Mouse (Mus musculus) adrenal gland, adult 8-10 months (tissue): ENCODE data around the gene Eva1a. TPM values are rescaled to one million over a fixed set of nuclear protein-coding genes. Genes with fewer than 3 reads are reported as not detected.

ENCODE experiments used
- DNase-seq: peaks from one replicate; pipeline ENCODE4 v3.0.0; 2022
- total RNA-seq, 4 experiments: library from RNA; stranded (reverse); gene quantifications; 2 replicates each; pipeline ENCODE4 v1.2.4; 2022

Eva1a gene
- 1 to 10 TPM; 1.2 to 6.2 (median 3.8) TPM for total RNA-seq

- DNase-seq: no peak
Measured at GRCm38 (mm10) chr6:82040834-82041487, at the start of gene Eva1a. Gene Eva1a, plus strand, starts transcription at chr6:82041043.

- DNase-seq: no peak
Measured at GRCm38 (mm10) chr6:82012392-82012791, 28.5 kb upstream of the Eva1a start.

DNA sequence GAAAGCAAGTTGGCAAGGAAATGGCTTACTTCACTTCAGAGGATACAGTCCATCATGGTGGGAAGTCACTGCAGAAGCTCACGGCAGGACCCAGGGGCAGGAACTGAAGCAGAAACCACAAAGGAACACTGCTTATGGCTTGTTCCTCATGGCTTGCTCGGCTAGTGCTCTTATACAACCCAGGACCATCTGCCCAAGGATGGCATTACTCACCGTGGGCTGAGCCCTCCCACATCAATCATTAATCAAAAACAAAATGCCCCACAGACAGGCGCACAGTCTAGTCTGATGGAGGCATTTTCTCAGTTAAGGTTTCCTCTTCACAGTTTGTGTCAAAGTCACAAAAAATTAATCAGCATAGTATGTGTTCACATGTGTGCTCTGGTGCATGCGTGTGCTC lies 19.8 kb upstream of the Eva1a start:
- no peak for DNase-seq

DNA sequence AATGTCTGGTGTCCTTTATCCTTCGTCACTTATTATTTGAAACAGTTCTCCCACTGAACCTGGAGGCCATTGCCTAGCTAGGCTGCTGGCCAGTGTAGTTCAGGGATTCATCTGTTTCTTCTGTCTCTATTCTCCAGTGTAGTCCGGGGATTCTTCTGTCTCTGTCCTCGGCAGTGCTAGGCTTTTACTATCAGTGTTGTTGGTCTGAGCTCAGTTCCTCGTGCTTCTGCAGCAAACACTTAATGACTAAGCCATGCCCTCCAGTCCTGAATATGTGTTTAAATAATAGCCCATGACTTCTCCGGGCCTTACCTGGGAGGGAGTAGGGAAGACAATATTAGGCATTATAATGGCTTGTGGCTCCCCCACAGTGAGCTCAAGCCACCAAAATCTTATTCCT lies 19.3 kb upstream of the Eva1a start:
- no peak for DNase-seq

DNA sequence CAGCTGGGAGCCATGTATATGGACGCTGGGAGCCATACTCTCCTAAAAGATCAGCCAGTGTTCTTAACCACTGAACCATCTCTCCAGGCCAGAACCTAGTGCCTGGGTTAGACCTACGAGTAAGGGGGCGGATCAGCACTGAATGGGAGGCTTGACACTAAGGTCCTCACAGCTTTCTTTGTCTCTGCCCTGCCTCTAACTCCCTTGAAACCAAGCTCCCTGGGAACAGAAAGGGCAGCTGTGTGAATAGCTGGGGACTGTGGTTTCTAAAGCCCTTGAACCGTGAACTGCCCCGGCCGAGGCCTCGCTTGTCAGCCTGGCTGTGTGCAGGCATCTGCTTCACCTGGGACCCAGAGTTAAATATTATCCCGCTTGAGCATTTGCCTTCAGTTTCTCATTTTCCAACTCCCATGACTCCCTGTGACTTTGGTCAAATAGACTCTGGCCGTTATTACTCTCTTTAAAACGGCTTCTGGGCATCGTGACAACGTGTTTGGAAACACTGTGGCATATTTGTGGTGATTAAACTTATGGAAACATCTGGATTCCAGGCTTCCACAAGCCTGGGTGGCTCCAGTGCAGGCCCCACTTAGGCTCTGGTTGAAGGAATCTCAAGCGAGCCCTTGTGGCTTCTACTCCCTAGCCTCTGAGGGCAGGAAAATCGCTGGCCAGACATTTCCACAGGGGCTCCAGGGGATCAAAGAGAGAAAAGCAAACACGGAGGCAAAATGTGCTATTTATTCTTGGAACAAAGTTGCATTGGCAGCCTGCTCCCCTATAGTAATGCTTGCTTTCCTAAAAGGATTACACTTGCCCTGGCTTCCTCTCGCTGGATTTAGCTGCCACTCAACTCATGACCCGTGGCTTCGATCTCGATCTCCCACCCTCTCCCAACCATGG lies 11.0 kb upstream of the Eva1a start:
- no peak for DNase-seq

- DNase-seq: no peak
Measured at GRCm38 (mm10) chr6:82030511-82030884, 10.3 kb upstream of the Eva1a start.

DNA sequence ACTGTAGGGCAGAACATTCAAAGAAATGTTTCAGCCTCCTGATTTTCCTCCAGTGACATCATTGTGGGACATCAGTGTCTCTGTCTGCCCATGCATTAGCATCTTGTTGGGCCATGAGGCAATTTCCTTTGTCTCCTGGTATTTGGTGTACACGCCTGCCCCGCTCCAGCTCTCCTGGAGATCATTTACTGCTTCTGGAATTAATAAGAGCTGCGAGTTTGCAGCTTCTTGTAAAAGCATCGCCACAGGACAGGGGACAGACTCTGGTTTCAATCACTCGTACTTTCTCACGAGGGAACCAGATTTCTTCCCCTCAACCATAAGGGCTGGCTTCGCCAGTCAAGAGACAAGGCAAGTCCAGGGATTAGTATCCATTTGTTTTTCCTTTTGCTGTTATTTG lies 3.6 kb upstream of the Eva1a start:
- DNase-seq: no peak

DNA sequence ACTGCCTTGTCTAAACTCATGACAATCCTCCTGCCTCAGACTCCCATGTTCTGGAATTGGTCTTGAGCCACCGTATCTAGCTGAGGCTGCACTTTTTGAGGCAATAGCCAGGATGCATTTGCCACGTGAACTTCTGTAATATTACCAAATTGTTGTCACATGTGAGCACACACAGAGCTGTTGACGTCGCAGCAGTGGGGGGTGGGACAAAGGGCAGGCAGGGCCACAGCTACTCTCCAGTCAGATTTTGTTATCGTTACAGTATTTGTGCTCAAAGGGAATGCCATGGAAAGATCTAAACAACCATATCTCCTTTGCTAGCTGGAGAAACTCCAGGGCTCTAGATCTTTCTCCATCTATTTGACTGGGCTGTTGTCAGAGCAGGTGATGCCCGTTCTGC lies 1.6 kb upstream of the Eva1a start:
- no peak for DNase-seq

DNA sequence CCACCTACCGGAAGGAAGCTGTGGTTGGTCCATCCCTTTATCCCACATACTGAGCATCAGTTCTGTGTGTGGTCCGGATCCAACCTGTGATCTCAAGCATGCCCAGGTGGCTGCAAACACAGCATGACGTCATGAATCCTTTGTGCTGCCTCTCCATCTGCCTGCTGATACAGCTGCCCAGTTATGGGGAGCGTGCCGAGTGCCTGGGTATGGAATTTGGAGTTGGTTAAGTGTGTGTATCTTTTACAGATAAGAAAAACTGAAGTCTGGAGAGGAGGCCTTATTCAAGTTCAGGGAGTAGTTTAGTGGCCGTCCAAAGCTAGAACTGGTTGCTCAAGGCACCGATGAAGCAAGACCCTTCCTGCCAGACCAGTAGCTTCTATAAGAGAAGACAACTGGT lies 875 bp upstream of the Eva1a start:
- no peak for DNase-seq

- DNase-seq: peak; percentile 7
Measured at GRCm38 (mm10) chr6:82041488-82042295, 849 bp downstream of the Eva1a start.

DNA sequence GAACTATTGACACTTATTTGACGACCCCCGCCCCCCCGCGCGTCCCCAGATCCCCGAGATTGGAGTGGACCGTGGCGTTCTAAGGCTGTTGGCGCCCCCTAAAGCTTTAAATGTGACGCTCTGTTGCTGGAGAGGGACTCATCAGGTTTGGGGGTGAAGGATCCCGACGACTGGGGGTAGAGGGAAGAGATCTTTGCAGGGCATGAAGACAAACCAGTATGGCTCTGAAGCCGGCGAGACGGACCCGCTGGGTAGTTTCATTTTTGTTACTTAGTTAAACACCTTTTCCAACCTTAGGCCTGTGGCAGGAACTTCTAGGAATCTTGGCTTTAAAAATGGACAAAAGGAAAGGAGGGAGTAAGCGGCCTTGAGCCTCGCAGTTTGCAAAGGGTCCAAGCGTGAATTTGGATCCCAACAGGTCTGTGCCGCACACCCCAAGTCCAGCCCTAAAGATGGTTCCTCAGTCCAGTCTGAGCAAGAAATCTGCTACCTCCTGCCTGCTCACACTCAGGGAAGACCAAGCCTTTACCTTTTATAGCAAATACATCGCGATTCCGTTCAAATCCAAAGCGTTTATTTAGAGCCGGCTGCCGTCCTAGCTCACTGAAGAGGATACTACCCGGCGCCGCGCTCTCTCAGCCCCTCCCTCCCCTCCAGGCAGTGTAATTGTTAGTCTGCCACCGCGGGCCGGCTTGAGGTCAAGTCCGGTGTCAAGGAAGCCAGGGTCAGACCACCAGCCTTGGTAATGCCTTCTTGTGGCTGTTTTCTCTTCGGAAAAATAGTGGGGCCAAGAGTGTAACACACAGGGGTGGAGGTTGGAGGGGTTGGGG lies 1.7 kb downstream of the Eva1a start:
- no peak for DNase-seq

- DNase-seq: no peak
Measured at GRCm38 (mm10) chr6:82043634-82044033, 2.8 kb downstream of the Eva1a start.

DNA sequence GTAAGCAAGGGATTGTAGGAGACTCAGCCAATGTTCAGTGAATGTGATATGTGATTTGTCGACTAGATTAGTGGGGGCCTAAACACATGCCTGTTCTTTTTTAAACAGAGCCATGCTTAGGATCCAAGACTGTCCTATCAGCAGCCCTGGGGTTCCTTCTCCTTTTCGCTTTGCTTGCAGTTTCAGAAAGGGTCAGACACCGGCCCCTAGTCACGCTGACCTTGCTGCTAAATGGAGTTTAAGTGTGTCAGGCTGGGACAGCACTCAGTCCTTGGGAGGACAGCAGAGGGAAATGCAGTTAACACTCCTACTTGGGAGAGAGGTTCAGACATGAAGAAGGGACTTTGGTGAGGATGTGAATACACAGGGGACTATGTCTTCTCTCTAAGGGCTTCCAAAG lies 3.7 kb downstream of the Eva1a start:
- no peak for DNase-seq

DNA sequence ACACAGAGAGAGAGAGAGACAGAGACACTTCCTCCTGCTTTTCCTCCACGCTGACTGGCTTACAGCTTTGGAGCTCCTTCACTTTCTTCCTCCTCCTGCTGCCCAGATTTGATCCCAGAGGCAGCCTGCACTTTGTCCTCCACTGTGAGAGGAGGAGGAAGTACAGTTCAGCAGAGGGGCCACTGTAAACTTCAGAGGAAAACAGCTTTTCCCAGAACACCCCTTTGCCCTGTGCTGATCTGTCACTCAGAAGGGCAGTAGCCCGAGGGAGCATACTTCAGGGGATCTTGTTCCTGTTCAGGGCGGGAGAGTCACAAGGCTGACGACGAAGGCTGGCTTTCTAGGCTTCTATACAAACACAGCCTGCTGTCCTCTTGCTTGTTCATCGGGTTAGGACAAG lies 7.1 kb downstream of the Eva1a start:
- no peak for DNase-seq

DNA sequence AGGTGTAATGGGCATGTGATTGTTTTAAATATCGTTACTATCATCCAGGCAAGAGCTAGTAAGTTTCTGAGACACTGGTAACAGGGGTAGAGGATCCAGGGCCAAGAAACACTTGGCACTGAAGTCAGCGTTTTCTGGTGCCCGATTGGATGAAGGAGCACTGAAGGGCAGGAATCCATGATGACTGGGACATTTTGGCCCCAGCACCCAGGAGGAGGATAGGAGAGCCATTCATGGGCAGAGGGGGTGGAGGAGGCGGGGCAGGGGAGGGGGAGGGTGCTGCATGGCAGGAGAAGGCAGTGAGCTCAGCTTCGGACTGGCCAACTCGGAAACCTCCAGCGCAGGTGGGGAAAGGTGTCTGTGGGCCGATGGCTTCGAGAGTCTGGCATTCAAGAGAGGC lies 9.4 kb downstream of the Eva1a start:
- DNase-seq: no peak

GRCm38 (mm10) chr6:82051569-82051968 lies 10.7 kb downstream of the Eva1a start:
- DNase-seq: no peak

DNA sequence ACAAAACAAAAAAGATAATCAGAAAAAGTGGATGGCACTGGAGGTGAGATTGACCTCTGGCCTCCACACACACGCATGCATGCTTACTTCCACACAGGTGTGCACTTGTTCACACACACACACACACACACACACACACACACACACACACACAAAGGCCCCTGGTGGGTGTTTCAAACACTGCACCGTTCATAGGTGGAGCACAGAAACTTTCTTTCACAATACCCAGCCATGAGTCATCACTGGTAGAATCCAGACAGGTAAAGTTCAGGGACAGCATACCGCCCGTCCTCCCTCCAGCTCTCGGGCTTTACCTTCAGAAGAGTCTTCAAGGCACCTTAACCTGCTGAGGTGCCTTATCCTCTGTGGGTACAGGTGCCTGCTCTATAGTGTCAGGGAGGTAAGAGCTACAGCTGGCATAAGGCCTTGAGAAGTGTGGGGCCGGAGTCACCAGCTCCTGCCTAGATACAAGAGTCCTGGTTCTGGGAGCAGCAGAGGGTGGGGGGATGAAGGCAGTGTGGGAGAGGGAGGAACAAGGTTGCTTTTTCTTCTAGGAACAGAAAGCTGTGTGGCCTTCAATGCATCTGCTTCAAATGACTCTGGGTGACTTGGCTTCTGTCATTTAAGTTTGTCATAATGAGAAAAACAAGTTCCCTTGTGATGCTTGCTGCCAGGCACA lies 11.3 kb downstream of the Eva1a start:
- no peak for DNase-seq

DNA sequence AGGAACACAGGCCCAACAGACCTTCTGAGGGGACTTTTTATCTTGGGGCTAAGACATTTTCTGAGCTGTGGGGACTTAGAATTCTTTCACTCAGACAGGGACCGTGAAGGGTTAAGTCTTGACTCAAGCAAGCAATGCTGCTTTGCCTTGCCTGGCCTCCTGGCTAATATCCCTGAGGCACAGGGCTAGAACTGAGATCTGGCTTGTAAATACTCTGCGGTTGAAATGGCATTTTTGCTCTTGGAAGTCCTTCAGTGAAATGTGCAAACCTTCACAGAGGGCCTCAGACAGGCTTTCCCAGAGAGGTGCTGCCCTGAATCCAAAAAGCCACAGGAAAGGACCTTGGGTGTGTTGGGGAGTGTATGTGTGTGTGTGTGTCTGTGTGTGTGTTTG lies 11.9 kb downstream of the Eva1a start:
- no peak for DNase-seq

DNA sequence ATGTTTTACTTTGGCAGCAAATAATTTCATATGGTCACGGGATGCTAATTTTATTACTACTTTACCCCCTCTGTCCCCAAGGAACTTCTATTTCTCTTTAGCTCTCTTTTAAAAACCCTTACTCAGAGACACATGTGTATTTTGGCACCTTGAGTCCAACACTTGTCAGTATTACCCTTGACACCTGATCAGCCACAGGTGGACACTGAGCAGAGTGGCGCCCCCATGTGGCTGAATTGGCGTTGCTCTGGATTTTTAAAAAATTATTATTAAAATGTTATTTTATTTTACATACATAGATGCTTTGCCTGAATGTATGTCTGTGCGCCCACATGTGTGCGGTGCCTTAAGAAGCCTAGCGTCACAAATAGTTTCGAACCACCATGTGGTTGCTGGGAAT lies 14.0 kb downstream of the Eva1a start:
- no peak for DNase-seq

- no peak for DNase-seq
Measured at GRCm38 (mm10) chr6:82059896-82060295, 19.1 kb downstream of the Eva1a start.

DNA sequence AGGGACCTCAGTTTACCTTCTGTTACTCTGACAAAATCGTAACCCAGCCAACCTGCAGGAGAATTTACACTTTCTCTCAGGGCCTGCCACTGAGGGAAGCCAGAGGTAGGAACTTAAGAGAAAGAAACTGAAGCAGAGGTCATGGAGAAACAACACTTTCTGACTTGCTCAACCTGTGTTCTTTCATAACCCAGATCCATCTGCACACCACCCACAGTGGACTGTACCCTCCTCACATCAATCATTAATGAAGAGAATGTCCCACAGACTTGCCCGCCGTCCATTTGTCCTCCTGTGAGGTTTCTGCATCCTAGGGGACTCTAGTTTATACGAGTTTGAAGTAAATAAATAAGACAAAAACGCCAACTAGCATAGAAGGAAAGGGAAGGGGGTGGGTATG lies 24.4 kb downstream of the Eva1a start:
- DNase-seq: no peak
